ENCODE assay signal across 11 mouse cellular contexts in the genomic region with DNA sequence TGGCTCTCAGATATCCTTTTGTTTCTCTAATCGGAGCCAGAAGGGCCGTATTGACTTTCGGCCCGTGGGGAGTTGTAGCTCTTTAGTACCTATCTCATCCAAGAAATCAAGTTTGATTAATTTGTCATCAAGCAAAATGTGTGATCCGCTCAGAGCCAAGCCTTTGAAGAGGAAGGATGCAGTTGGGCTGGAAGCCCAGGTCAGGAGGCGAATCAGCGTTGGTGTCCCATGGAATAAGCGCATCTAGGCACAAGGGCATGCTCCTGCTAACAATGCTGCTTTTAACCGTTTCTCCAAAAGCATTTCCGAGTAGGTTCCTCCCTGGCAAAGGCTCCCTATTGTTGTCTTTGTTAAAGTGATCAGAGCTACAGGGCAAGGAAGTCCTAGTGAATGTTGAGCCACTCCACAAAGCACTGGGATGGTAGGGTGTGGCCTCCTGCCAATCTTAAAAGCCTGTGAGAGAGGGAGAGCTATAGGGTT. TPM values are rescaled to one million over a fixed set of nuclear protein-coding genes. Genes with fewer than 3 reads are reported as not detected.
DNase-seq lines count a peak whose midpoint lies in the region; ATAC-seq lines count a peak whose summit lies in the region.
"Had no signal": no experiment of that assay in that cellular context is flagged by ENCODE, and none has a peak within 500 bp of the region (broad histone marks: within the 10 kb centered on the region; RNA-seq: fewer than 3 reads in every experiment).

No protein-coding gene starts in this region.

- H3K4me3 ChIP-seq in heart, embryonic 11.5 days (ENCODE audit: low read depth, low read length), result no peak overlapping the region
- no peak overlapping the region for H3K4me3 ChIP-seq in hindbrain, embryonic 12.5 days
- no peak overlapping the region for H3K4me3 ChIP-seq in limb, embryonic 12.5 days (replicated peaks)
- H3K4me3 ChIP-seq: layer of hippocampus, adult 2 months; liver, embryonic 15.5 days had no signal

- H3K27ac ChIP-seq in heart, embryonic 11.5 days (ENCODE audit: low read depth, low read length), result no peak overlapping the region
- no peak overlapping the region for H3K27ac ChIP-seq in hindbrain, embryonic 12.5 days
- peak overlapping the region; percentile 12; the same call in 1 of the 2 replicates for H3K27ac ChIP-seq in limb, embryonic 12.5 days
- H3K27ac ChIP-seq: layer of hippocampus, adult 2 months; liver, embryonic 15.5 days had no signal

- H3K9me3 ChIP-seq in heart, embryonic 11.5 days (replicated peaks; ENCODE audit: control insufficient read depth, low read length), result no peaks in the 10 kb centered on the region
- H3K9me3 ChIP-seq in hindbrain, embryonic 12.5 days (replicated peaks), result no peaks in the 10 kb centered on the region
- H3K9me3 ChIP-seq in limb, embryonic 12.5 days, result no peaks in the 10 kb centered on the region
- H3K9me3 ChIP-seq: liver, embryonic 15.5 days had no signal

- DNase-seq in heart, adult 11 months, result peak; percentile 95
- DNase-seq in ES-CJ7 (ENCODE audit: low read depth, low spot score), result peak; percentile 93
- DNase-seq in ovary, adult 18-20 months (ENCODE audit: low spot score), result no peak
- DNase-seq in urinary bladder, adult 2 months (ENCODE audit: low spot score), result no peak
- DNase-seq in cerebellum, adult 9-10 months, result no peak
- DNase-seq: cerebellum, adult 18-20 months had no signal

- no peak overlapping the region for H3K9ac ChIP-seq in heart, embryonic 11.5 days (ENCODE audit: low read depth, low read length)
- no peak overlapping the region for H3K9ac ChIP-seq in hindbrain, embryonic 12.5 days
- H3K9ac ChIP-seq in limb, embryonic 12.5 days (replicated peaks), result no peak overlapping the region
- H3K9ac ChIP-seq: liver, embryonic 15.5 days had no signal

- no peaks in the 10 kb centered on the region for H3K27me3 ChIP-seq in heart, embryonic 11.5 days (ENCODE audit: control insufficient read depth, insufficient read depth, low read length)
- peaks cover 21% of the 10 kb centered on the region for H3K27me3 ChIP-seq in hindbrain, embryonic 12.5 days
- 0 out of 2 replicates have a peak, but pooled peaks cover 6% of the 10 kb centered on the region for H3K27me3 ChIP-seq in limb, embryonic 12.5 days
- H3K27me3 ChIP-seq: liver, embryonic 15.5 days had no signal

- peaks cover 11% of the 10 kb centered on the region for H3K4me1 ChIP-seq in heart, embryonic 11.5 days (ENCODE audit: control insufficient read depth, insufficient read depth, low read length)
- H3K4me1 ChIP-seq in hindbrain, embryonic 12.5 days, result peaks cover 25% of the 10 kb centered on the region
- peaks cover 76% of the 10 kb centered on the region for H3K4me1 ChIP-seq in limb, embryonic 12.5 days (replicated peaks)
- H3K4me1 ChIP-seq: liver, embryonic 15.5 days had no signal

- WGBS in heart, embryonic 11.5 days (ENCODE audit: insufficient replicate concordance), result 41% methylated on average over 10 of the region's 10 CpGs
- WGBS in hindbrain, embryonic 12.5 days, result 11% methylated on average over 10 of the region's 10 CpGs
- WGBS in limb, embryonic 12.5 days, result 51% methylated on average over 10 of the region's 10 CpGs

- H3K36me3 ChIP-seq in heart, embryonic 11.5 days (ENCODE audit: control insufficient read depth, insufficient read depth, low read length), result no peaks in the 10 kb centered on the region
- no peaks in the 10 kb centered on the region for H3K36me3 ChIP-seq in hindbrain, embryonic 12.5 days
- H3K36me3 ChIP-seq in limb, embryonic 12.5 days, result no peaks in the 10 kb centered on the region
- H3K36me3 ChIP-seq: liver, embryonic 15.5 days had no signal

- ATAC-seq in heart, embryonic 11.5 days (replicated peaks; ENCODE audit: insufficient number of reproducible peaks, low FRiP score, low TSS enrichment), result no peak
- ATAC-seq in hindbrain, embryonic 12.5 days (ENCODE audit: low FRiP score), result no peak
- ATAC-seq in limb, embryonic 12.5 days (ENCODE audit: insufficient number of reproducible peaks, insufficient read depth, low FRiP score, low TSS enrichment, low read depth), result 0 out of 2 replicates have a peak, but pooled peaks have one; percentile 27

- no peak overlapping the region; the same call in 1 of the 2 replicates for H3K4me2 ChIP-seq in heart, embryonic 11.5 days
- peak overlapping the region; percentile 19; the same call in 1 of the 2 replicates for H3K4me2 ChIP-seq in hindbrain, embryonic 12.5 days (replicated peaks)
- H3K4me2 ChIP-seq in limb, embryonic 12.5 days, result no peak overlapping the region
- H3K4me2 ChIP-seq: liver, embryonic 15.5 days had no signal

RNA-seq across cellular contexts. Expression of a gene that starts 51.3 kb away (rescaled TPM):
- 5.8 and 6.1 TPM in 2 replicates for polyA plus RNA-seq in heart, embryonic 11.5 days (2014; fragmentation: Nextera tagmentation; extraction: Ambion mirVana)
- 11.0 and 11.2 TPM in 2 replicates for polyA plus RNA-seq in hindbrain, embryonic 12.5 days (2016; fragmentation: Nextera tagmentation; extraction: Ambion mirVana)
- polyA plus RNA-seq in limb, embryonic 12.5 days (2016; fragmentation: Nextera tagmentation; extraction: Ambion mirVana), result 19.8 and 20.4 TPM in 2 replicates
- 42.9 and 47.3 TPM in 2 replicates for polyA plus RNA-seq in urinary bladder, adult 2 months (2012; rRNA removed)

RNA-seq across cellular contexts. Expression of a gene that starts 51.3 kb away (rescaled TPM):
- 2.1 and 4.0 TPM in 2 replicates for polyA plus RNA-seq in heart, embryonic 11.5 days (2014; fragmentation: Nextera tagmentation; extraction: Ambion mirVana)
- 4.4 and 4.6 TPM in 2 replicates for polyA plus RNA-seq in hindbrain, embryonic 12.5 days (2016; fragmentation: Nextera tagmentation; extraction: Ambion mirVana)
- 5.9 and 7.6 TPM in 2 replicates for polyA plus RNA-seq in limb, embryonic 12.5 days (2016; fragmentation: Nextera tagmentation; extraction: Ambion mirVana)
- 1.2 and 2.5 TPM in 2 replicates for polyA plus RNA-seq in urinary bladder, adult 2 months (2012; rRNA removed)

Comparison
In these comparisons a context has a peak if more than half of its experiments do, and no peak if none do; other contexts are left out.
1. DNase-seq: peak in heart, adult 11 months (single experiment) and ES-CJ7 (single experiment); none in ovary, adult 18-20 months (single experiment), urinary bladder, adult 2 months (single experiment) and cerebellum, adult 9-10 months (single experiment).